Mouse (Mus musculus): ENCODE measurements around the gene Map1s. TPM values are rescaled to one million over a fixed set of nuclear protein-coding genes. Genes with fewer than 3 reads are reported as not detected.

The Map1s gene
- total and polyA plus RNA-seq, 2 experiments from 2014 or later, result 59.1 to 87.7 TPM

- no peaks in the 10 kb centered on the region for H3K36me3 ChIP-seq (ENCODE audit: insufficient read depth, low read length)
- WGBS, result 35% methylated on average over 1 of the region's 1 CpGs
- no peak overlapping the region for H3K4me3 ChIP-seq (ENCODE audit: low read depth, low read length)
- H3K4me2 ChIP-seq (ENCODE audit: low read depth, low read length, poor library complexity, severe bottlenecking), result no peak overlapping the region
- H3K27ac ChIP-seq (ENCODE audit: low read depth, low read length), result no peak overlapping the region
- no peaks in the 10 kb centered on the region for H3K27me3 ChIP-seq (ENCODE audit: insufficient read depth, low read length)
- no peaks in the 10 kb centered on the region for H3K9me3 ChIP-seq (ENCODE audit: low read length)
- no peaks in the 10 kb centered on the region for H3K4me1 ChIP-seq (ENCODE audit: insufficient read depth, low read length)
- ATAC-seq (ENCODE audit: low FRiP score) (no peak), DNase-seq (ENCODE audit: low spot score) (no peak)
- no peak for TF ChIP-seq CTCF (IDR thresholded peaks at IDR 0.05)
- no peak overlapping the region for H3K9ac ChIP-seq (replicated peaks; ENCODE audit: low read length, poor library complexity, severe bottlenecking)
These were observed 37.5 kb downstream of the Map1s start for GRCm38 (mm10) chr8:70943187-70943586.

GRCm38 (mm10) chr8:70949847-70950246, 44.1 kb downstream of the Map1s start:
- no peak for ATAC-seq (ENCODE audit: low FRiP score)

GRCm38 (mm10) chr8:70960703-70961472, 55.2 kb downstream of the Map1s start:
- no peaks in the 10 kb centered on the region for H3K36me3 ChIP-seq (ENCODE audit: insufficient read depth, low read length)
- no peak overlapping the region for H3K9ac ChIP-seq (replicated peaks; ENCODE audit: low read length, poor library complexity, severe bottlenecking)
- no peak overlapping the region for H3K4me3 ChIP-seq (ENCODE audit: low read depth, low read length)
- no peak for DNase-seq (ENCODE audit: low spot score)
- 75% methylated on average over 14 of the region's 14 CpGs for WGBS
- no peak for TF ChIP-seq CTCF (IDR thresholded peaks at IDR 0.05)
- ATAC-seq (ENCODE audit: low FRiP score), result no peak
- H3K9me3 ChIP-seq (ENCODE audit: low read length), result no peaks in the 10 kb centered on the region
- H3K4me1 ChIP-seq (ENCODE audit: insufficient read depth, low read length), result no peaks in the 10 kb centered on the region
- H3K27ac ChIP-seq (ENCODE audit: low read depth, low read length), result no peak overlapping the region
- H3K27me3 ChIP-seq (ENCODE audit: insufficient read depth, low read length), result no peaks in the 10 kb centered on the region
- no peak overlapping the region for H3K4me2 ChIP-seq (ENCODE audit: low read depth, low read length, poor library complexity, severe bottlenecking)

More at GRCm38 (mm10) chr8:70949847-70950246, 44.1 kb downstream of the Map1s start:
- H3K4me3 ChIP-seq (ENCODE audit: low read depth, low read length), result no peak overlapping the region
- H3K27ac ChIP-seq (ENCODE audit: low read depth, low read length), result no peak overlapping the region
- no peaks in the 10 kb centered on the region for H3K4me1 ChIP-seq (ENCODE audit: insufficient read depth, low read length)
- H3K4me2 ChIP-seq (ENCODE audit: low read depth, low read length, poor library complexity, severe bottlenecking), result no peak overlapping the region
- no peaks in the 10 kb centered on the region for H3K36me3 ChIP-seq (ENCODE audit: insufficient read depth, low read length)
- no peaks in the 10 kb centered on the region for H3K27me3 ChIP-seq (ENCODE audit: insufficient read depth, low read length)
- H3K9ac ChIP-seq (replicated peaks; ENCODE audit: low read length, poor library complexity, severe bottlenecking), result no peak overlapping the region
- no peak for DNase-seq (ENCODE audit: low spot score)
- no peak for TF ChIP-seq CTCF (IDR thresholded peaks at IDR 0.05)
- H3K9me3 ChIP-seq (ENCODE audit: low read length), result no peaks in the 10 kb centered on the region
- WGBS, result 69% methylated on average over 1 of the region's 1 CpGs

GRCm38 (mm10) chr8:70964159-70964558, 58.4 kb downstream of the Map1s start:
- WGBS, result 9% methylated on average over 3 of the region's 3 CpGs
- peak; percentile 49 for TF ChIP-seq CTCF (IDR thresholded peaks at IDR 0.05)
- H3K9ac ChIP-seq (replicated peaks; ENCODE audit: low read length, poor library complexity, severe bottlenecking), result no peak overlapping the region
- H3K4me1 ChIP-seq (ENCODE audit: insufficient read depth, low read length), result no peaks in the 10 kb centered on the region
- H3K4me2 ChIP-seq (ENCODE audit: low read depth, low read length, poor library complexity, severe bottlenecking), result no peak overlapping the region
- ATAC-seq (ENCODE audit: low FRiP score) (no peak), DNase-seq (ENCODE audit: low spot score) (no peak)
- H3K4me3 ChIP-seq (ENCODE audit: low read depth, low read length), result no peak overlapping the region
- H3K27me3 ChIP-seq (ENCODE audit: insufficient read depth, low read length), result no peaks in the 10 kb centered on the region
- no peaks in the 10 kb centered on the region for H3K9me3 ChIP-seq (ENCODE audit: low read length)
- no peak overlapping the region for H3K27ac ChIP-seq (ENCODE audit: low read depth, low read length)
- H3K36me3 ChIP-seq (ENCODE audit: insufficient read depth, low read length), result no peaks in the 10 kb centered on the region

- DNase-seq (ENCODE audit: low spot score), result no peak
These were observed 59.1 kb downstream of the Map1s start for GRCm38 (mm10) chr8:70964861-70965260.

More at GRCm38 (mm10) chr8:70964861-70965260, 59.1 kb downstream of the Map1s start:
- no peak overlapping the region for H3K4me3 ChIP-seq (ENCODE audit: low read depth, low read length)
- no peak overlapping the region for H3K9ac ChIP-seq (replicated peaks; ENCODE audit: low read length, poor library complexity, severe bottlenecking)
- no peaks in the 10 kb centered on the region for H3K4me1 ChIP-seq (ENCODE audit: insufficient read depth, low read length)
- H3K27me3 ChIP-seq (ENCODE audit: insufficient read depth, low read length), result no peaks in the 10 kb centered on the region
- no peak overlapping the region for H3K27ac ChIP-seq (ENCODE audit: low read depth, low read length)
- H3K4me2 ChIP-seq (ENCODE audit: low read depth, low read length, poor library complexity, severe bottlenecking), result no peak overlapping the region
- H3K9me3 ChIP-seq (ENCODE audit: low read length), result no peaks in the 10 kb centered on the region
- no peak for TF ChIP-seq CTCF (IDR thresholded peaks at IDR 0.05)
- no peaks in the 10 kb centered on the region for H3K36me3 ChIP-seq (ENCODE audit: insufficient read depth, low read length)
- no peak for ATAC-seq (ENCODE audit: low FRiP score)

MicroRNA genes within 50 kb of the gene (microRNA counts, 519-probe panel; counts per million panel counts)
- 528 counts per million, percentile 58 among the panel's probes with 10 or more counts for microRNA mmu-miR-1969

Small RNA genes within 50 kb of the gene (microRNA-seq; reads per million reads assigned to microRNA genes)
- gene Mir1969 (ENCODE audit: borderline number of aligned reads) (14.7 reads per million, percentile 25 among the genes with 10 or more reads in this experiment), gene Mir7067 (ENCODE audit: borderline number of aligned reads) (not detected)

Other genes starting within 250 kb of the Map1s start
- 40.2 and 60.6 TPM in 2 replicates for gene Pgpep1, start 245.5 kb upstream of the Map1s start, total RNA-seq (2014; rRNA removed)
- gene Pgpep1, start 245.5 kb upstream of the Map1s start, polyA plus RNA-seq (2015; fragmentation: Nextera tagmentation; extraction: Ambion mirVana), result 37.6 and 50.6 TPM in 2 replicates
- gene Lsm4, start 232.7 kb upstream of the Map1s start, total RNA-seq (2014; rRNA removed), result 140 and 312 TPM in 2 replicates
- gene Lsm4, start 232.7 kb upstream of the Map1s start, polyA plus RNA-seq (2015; fragmentation: Nextera tagmentation; extraction: Ambion mirVana), result 157 and 169 TPM in 2 replicates
- gene Jund, start 207.0 kb upstream of the Map1s start, total RNA-seq (2014; rRNA removed), result 470 and 553 TPM in 2 replicates
- gene Jund, start 207.0 kb upstream of the Map1s start, polyA plus RNA-seq (2015; fragmentation: Nextera tagmentation; extraction: Ambion mirVana), result 91.0 and 99.3 TPM in 2 replicates
- 0.22 TPM in 1 of 2 replicates, not detected in the other for gene Iqcn, start 202.5 kb upstream of the Map1s start, total RNA-seq (2014; rRNA removed)
- gene Iqcn, start 202.5 kb upstream of the Map1s start, polyA plus RNA-seq (2015; fragmentation: Nextera tagmentation; extraction: Ambion mirVana), result 0.06 and 0.07 TPM in 2 replicates
- not detected in 2 replicates for gene Gm3336, start 187.4 kb upstream of the Map1s start, total RNA-seq (2014; rRNA removed)
- gene Gm3336, start 187.4 kb upstream of the Map1s start, polyA plus RNA-seq (2015; fragmentation: Nextera tagmentation; extraction: Ambion mirVana), result not detected in 2 replicates
- 0.77 and 1.5 TPM in 2 replicates for gene Pde4c, start 182.2 kb upstream of the Map1s start, total RNA-seq (2014; rRNA removed)
- 0.21 and 0.39 TPM in 2 replicates for gene Pde4c, start 182.2 kb upstream of the Map1s start, polyA plus RNA-seq (2015; fragmentation: Nextera tagmentation; extraction: Ambion mirVana)
- gene Rab3a, start 151.3 kb upstream of the Map1s start, total RNA-seq (2014; rRNA removed), result 649 and 670 TPM in 2 replicates
- 726 and 813 TPM in 2 replicates for gene Rab3a, start 151.3 kb upstream of the Map1s start, polyA plus RNA-seq (2015; fragmentation: Nextera tagmentation; extraction: Ambion mirVana)
- 27.8 and 29.2 TPM in 2 replicates for gene Mpv17l2, start 145.0 kb upstream of the Map1s start, total RNA-seq (2014; rRNA removed)
- gene Mpv17l2, start 145.0 kb upstream of the Map1s start, polyA plus RNA-seq (2015; fragmentation: Nextera tagmentation; extraction: Ambion mirVana), result 43.7 and 45.8 TPM in 2 replicates
- 141 and 159 TPM in 2 replicates for gene Pik3r2, start 129.2 kb upstream of the Map1s start, total RNA-seq (2014; rRNA removed)
- gene Pik3r2, start 129.2 kb upstream of the Map1s start, polyA plus RNA-seq (2015; fragmentation: Nextera tagmentation; extraction: Ambion mirVana), result 102 and 113 TPM in 2 replicates
- gene Mast3, start 100.9 kb upstream of the Map1s start, total RNA-seq (2014; rRNA removed), result 33.2 and 34.1 TPM in 2 replicates
- 20.2 and 24.0 TPM in 2 replicates for gene Mast3, start 100.9 kb upstream of the Map1s start, polyA plus RNA-seq (2015; fragmentation: Nextera tagmentation; extraction: Ambion mirVana)
- not detected in 2 replicates for gene Il12rb1, start 97.5 kb upstream of the Map1s start, total RNA-seq (2014; rRNA removed)
- gene Il12rb1, start 97.5 kb upstream of the Map1s start, polyA plus RNA-seq (2015; fragmentation: Nextera tagmentation; extraction: Ambion mirVana), result not detected in 2 replicates
- 13.6 TPM in 2 replicates for gene Arrdc2, start 66.2 kb upstream of the Map1s start, total RNA-seq (2014; rRNA removed)
- 6.0 and 6.6 TPM in 2 replicates for gene Arrdc2, start 66.2 kb upstream of the Map1s start, polyA plus RNA-seq (2015; fragmentation: Nextera tagmentation; extraction: Ambion mirVana)
- 32.5 and 32.8 TPM in 2 replicates for gene Kcnn1, start 42.7 kb upstream of the Map1s start, total RNA-seq (2014; rRNA removed)
- 10.0 and 10.3 TPM in 2 replicates for gene Kcnn1, start 42.7 kb upstream of the Map1s start, polyA plus RNA-seq (2015; fragmentation: Nextera tagmentation; extraction: Ambion mirVana)
- gene Ccdc124, start 32.0 kb upstream of the Map1s start, total RNA-seq (2014; rRNA removed), result 44.3 and 48.6 TPM in 2 replicates
- 159 and 163 TPM in 2 replicates for gene Ccdc124, start 32.0 kb upstream of the Map1s start, polyA plus RNA-seq (2015; fragmentation: Nextera tagmentation; extraction: Ambion mirVana)
- gene Slc5a5, start 13.2 kb upstream of the Map1s start, total RNA-seq (2014; rRNA removed), result 1.2 and 2.1 TPM in 2 replicates
- 3.7 and 4.1 TPM in 2 replicates for gene Slc5a5, start 13.2 kb upstream of the Map1s start, polyA plus RNA-seq (2015; fragmentation: Nextera tagmentation; extraction: Ambion mirVana)
- gene Rpl18a, start 8.5 kb upstream of the Map1s start, total RNA-seq (2014; rRNA removed), result 1,447 and 1,819 TPM in 2 replicates
- gene Rpl18a, start 8.5 kb upstream of the Map1s start, polyA plus RNA-seq (2015; fragmentation: Nextera tagmentation; extraction: Ambion mirVana), result 2,274 and 2,285 TPM in 2 replicates